Mouse (Mus musculus) hematopoietic stem cell, adult 5-6 weeks (primary cell): ENCODE results near the gene Pbxip1. TPM values are rescaled to one million over a fixed set of nuclear protein-coding genes. Genes with fewer than 3 reads are reported as not detected.
A peak's percentile ranks its signal among the peaks of the same experiment; 100 is the strongest.

Experiments used
- ATAC-seq, 2 experiments: fragments of 125-278 bp in 1 of 2; replicated peaks in 1 of 2; 2 replicates each; pipeline ENCODE4 v1.8.0; 2016 to 2017; ENCODE audit warnings: inconsistent platforms in 2 of 2, mild to moderate bottlenecking in 2 of 2, moderate number of reproducible peaks in 2 of 2, low read depth in 1 of 2, moderate TSS enrichment in 1 of 2; ENCODE audit not compliant: low FRiP score in 2 of 2, poor library complexity in 2 of 2, severe bottlenecking in 2 of 2, insufficient read depth in 1 of 2, low TSS enrichment in 1 of 2
- total RNA-seq: library from RNA; stranded (forward); fragments of 172-1452, 232-1000 nt; gene quantifications from 2 replicates; pipeline ENCODE4 v1.2.3, GENCODE M21; 2017

The Pbxip1 gene
- total RNA-seq = 26.7 and 28.4 TPM in 2 replicates

DNA sequence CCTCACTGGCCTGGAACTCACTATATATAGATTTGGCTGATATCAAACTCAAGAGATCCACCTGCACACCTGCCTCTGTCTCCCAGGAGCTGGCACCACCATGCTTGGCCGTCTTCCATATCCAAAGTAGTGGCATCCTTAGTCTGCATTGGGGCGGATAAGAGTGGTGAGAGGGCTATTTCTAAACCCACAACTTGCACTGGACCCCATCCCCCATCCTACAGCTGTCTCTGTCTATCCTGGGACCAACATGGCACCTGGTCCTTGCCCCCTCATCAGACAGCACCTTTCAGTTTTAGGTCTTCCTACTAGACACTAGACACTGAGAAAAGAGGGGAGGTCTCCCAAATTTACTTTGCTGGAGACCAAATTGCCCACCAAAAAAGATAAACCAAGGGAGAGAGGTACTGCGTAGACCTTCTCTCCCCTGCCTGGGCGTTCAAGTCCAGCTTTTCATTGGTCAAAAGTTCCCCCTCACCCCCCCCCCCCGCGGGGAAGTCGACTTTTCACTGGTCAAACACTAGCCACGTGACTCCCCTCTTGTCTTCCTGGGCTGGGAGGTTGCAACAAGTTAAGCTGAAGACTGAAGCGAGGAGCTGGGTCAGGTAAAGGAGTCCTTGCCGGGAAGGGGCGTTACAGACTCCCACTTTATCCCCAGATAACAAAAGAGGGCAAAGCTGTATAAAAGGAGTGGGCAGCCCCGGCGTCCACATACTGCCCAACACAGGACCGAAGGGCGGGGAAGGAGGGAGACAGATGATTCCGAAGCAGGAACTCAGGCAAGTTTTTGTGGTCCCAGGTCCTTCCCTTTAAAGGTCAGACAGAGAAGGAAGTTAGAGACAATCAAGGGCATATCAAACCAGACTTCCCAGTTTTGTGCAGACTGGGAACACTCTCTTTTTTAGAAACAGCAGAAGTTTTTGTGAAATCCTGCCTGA, at the start of gene Pbxip1:
Gene Pbxip1 (plus strand): TSS at position 531 of the 938 bp plus-strand sequence.
- ATAC-seq = peak; percentile 70 to 74

- no peak for ATAC-seq
These were observed 48.9 kb upstream of the Pbxip1 start for GRCm38 (mm10) chr3:89387632-89388031.

GRCm38 (mm10) chr3:89388134-89388881, 48.2 kb upstream of the Pbxip1 start:
- no peak for ATAC-seq

DNA sequence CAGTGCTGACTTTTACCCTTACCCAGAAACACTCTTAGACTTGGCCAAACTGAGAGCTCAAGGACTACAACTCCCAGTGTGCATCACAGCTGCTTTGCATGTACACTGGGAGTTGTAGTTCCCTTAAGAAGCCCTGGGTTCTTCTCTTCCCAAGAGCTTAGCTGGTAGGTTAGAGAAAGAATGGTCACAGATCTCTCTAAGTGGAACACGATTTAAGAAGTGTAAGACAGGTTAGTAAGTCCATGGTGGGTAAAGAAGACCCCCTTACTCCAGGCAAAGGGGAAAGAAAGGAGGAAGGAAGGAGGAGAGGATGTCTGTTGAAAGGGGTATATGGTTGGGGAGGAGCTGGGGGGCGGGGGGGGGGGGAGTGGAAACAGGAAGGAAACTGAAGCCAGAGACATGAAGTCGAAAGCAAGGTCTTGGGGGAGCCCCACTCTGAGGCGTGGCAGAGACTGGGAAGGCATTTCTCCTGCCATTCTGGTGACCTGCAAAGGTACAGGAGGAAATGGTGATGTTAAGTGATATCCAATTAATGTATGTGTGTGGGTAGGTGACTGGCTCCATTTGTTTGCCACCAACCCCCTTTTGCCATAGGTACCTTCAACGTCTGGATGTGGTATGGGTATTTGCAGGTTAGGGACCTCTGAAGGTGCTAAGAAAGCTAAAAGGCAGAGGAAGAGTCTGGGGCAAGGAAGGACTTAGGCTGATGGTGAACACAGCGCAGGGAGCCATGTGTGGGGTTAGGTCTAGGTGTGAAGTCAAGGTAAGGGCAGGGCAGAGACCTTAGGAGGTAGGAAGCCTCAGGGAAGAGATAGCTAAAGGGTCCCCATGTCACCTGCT, 47.4 kb upstream of the Pbxip1 start:
- 0 out of 4 replicates have a peak, but pooled peaks have one; percentile 17 to 20 for ATAC-seq

- ATAC-seq = no peak
These were observed 46.4 kb upstream of the Pbxip1 start for GRCm38 (mm10) chr3:89390111-89390515.

- no peak for ATAC-seq
These were observed 45.5 kb upstream of the Pbxip1 start for GRCm38 (mm10) chr3:89390699-89391662.

- no peak for ATAC-seq
These were observed 44.6 kb upstream of the Pbxip1 start for GRCm38 (mm10) chr3:89391663-89392511.

DNA sequence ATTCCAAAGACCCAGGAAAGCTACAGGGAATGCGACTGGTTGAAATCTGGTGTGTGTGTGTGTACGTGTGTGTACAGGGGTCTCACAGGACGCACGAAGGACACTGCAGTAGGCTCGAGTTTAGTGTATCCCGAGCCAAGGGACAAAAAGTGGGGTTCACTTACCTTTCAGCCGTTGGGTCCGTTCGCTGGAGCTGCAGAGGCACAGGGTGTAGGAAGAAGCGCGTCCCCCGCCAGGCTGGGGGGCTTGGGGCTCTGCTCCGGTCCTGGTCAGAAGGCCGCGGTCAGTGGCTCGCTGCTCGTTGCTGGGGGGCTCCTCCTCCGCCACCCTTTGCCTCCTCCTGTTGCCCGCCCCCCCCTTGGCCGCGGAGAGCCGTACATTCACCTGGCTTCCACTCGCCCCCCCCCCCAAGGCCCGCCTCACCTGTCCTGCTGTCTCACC, 43.6 kb upstream of the Pbxip1 start:
- no peak for ATAC-seq

GRCm38 (mm10) chr3:89393605-89394004, 42.9 kb upstream of the Pbxip1 start:
- peak; percentile 85 to 86 for ATAC-seq

GRCm38 (mm10) chr3:89394006-89394893, 42.3 kb upstream of the Pbxip1 start, which contains the start of gene Zbtb7b:
Gene Zbtb7b (minus strand): TSS chr3:89394776.
- ATAC-seq = peak; percentile 47 to 61

DNA sequence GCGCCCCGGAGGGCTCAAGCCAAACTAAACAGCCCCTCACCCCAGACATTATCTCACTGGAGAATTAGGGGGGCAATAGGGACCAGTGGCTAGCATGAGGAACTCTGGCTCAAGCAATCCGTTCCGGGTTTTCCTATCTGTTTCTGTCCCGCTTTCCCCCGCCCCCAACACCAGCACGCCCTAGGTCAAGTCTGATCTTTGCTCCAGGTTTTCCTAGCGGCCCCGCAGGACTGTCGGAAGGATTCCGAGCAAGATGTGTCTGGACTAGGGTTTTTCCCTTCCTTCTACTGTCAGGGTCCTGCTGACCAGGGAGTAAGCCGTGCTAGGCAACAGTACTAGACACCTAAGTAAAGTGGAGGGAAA, 41.6 kb upstream of the Pbxip1 start:
- no peak for ATAC-seq

GRCm38 (mm10) chr3:89395419-89395805, 41.1 kb upstream of the Pbxip1 start:
- no peak for ATAC-seq

- 0 out of 4 replicates have a peak, but pooled peaks of 1 of the 2 experiments have one; percentile 39 for ATAC-seq
These were observed 40.5 kb upstream of the Pbxip1 start for GRCm38 (mm10) chr3:89395806-89396653.

DNA sequence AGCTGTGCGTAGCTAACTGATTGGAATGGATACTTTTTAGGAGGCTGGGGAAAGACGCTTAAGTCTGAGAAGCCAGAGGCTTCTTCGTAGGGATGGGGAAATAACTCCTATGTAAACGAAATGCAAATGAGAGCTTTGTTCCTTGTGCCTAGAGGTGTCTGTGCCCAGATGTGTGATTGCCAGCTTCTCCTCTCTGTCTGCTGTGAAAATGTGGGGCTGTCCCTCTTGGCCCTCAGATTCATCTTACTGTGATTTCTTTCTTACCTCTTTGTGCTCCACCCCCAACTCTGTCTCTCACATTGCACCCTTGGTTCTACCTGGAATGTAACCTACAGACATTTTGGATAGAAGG, 39.9 kb upstream of the Pbxip1 start:
- ATAC-seq = no peak
